Mouse (Mus musculus): Measurements from ENCODE around the gene Kmt2d.

DNA sequence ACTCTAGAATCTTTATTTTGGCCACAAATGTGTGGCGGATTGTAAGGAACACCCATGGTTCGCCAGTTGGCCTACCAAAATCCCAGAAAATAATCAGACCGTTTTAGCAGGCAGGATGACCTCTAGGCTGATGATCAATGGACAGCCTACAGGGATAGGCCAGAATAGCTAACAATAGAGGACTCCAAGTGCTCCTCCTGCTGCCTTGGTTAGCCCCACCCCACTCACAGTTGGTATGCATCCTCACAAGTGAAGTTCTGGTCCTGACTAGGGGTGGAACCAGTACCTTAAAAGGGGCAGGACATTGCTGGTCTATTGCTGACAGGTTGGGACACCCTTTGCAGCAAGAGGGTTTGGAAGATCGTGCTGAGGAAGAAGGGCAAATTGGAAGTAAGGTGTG lies 22.0 kb upstream of the Kmt2d start:
- no peak for TF ChIP-seq EP300 (IDR thresholded peaks at IDR 0.05; ENCODE audit: low read depth)
- TF ChIP-seq CTCF (IDR thresholded peaks at IDR 0.05; ENCODE audit: low read depth), result no peak
